Mouse (Mus musculus): ENCODE results near the gene Gm13199.

Gene Gm13199

GRCm38 (mm10) chr2:5821264-5821663, 41.5 kb downstream of the Gm13199 start:
- no peak for DNase-seq (ENCODE audit: low spot score)
